Mouse (Mus musculus): ENCODE measurements around the gene Tmeff2. TPM values are rescaled to one million over a fixed set of nuclear protein-coding genes. Genes with fewer than 3 reads are reported as not detected.

The Tmeff2 gene
- polyA plus RNA-seq, 1 experiment from 2014 or later = 3.0 TPM

DNA sequence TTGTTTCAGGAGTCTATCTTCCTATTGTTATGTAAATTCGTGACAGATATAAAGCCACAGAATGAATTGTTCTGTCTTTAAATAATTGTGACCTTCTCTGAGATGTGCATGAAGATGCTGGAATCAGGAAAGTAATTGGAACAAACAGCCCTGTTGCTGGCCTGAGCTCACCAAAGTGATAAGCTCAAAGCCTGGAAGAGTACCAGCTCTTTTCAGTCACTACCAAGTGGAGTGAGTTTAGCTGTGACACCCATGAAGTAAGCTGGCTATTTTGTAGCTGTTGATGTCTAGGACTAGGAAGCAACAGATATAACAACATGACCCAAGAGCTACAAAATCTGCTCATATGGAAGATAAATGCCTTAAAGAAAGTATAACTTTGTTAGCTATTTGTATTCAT is 249.4 kb downstream of the Tmeff2 start:
- Histone ChIP-seq H3K27ac (ENCODE audit: low read length) (no peak overlapping the region), H3K9ac (replicated peaks; ENCODE audit: low read depth) (no peak overlapping the region), H3K4me1 (ENCODE audit: insufficient read depth, low read depth, low read length) (no peaks in the 10 kb centered on the region), H3K36me3 (ENCODE audit: insufficient read depth, low read length) (no peaks in the 10 kb centered on the region), H3K9me3 (ENCODE audit: low read length) (no peaks in the 10 kb centered on the region), H3K4me2 (replicated peaks; ENCODE audit: low read depth, low read length) (no peak overlapping the region), H3K4me3 (ENCODE audit: low read depth, low read length) (no peak overlapping the region), H3K27me3 (replicated peaks; ENCODE audit: insufficient read depth, low read length) (no peaks in the 10 kb centered on the region)
- 74% methylated on average over 1 of the region's 1 CpGs for WGBS
- DNase-seq (ENCODE audit: low spot score) = no peak
- TF ChIP-seq EP300 (IDR thresholded peaks at IDR 0.05) (no peak), CTCF (IDR thresholded peaks at IDR 0.05) (no peak)
- no peak for ATAC-seq

- Histone ChIP-seq H3K27me3 (replicated peaks; ENCODE audit: insufficient read depth, low read length) (no peaks in the 10 kb centered on the region), H3K4me1 (ENCODE audit: insufficient read depth, low read depth, low read length) (no peaks in the 10 kb centered on the region), H3K9ac (replicated peaks; ENCODE audit: low read depth) (no peak overlapping the region), H3K36me3 (ENCODE audit: insufficient read depth, low read length) (no peaks in the 10 kb centered on the region), H3K4me3 (ENCODE audit: low read depth, low read length) (no peak overlapping the region), H3K4me2 (replicated peaks; ENCODE audit: low read depth, low read length) (no peak overlapping the region), H3K9me3 (ENCODE audit: low read length) (no peaks in the 10 kb centered on the region), H3K27ac (ENCODE audit: low read length) (no peak overlapping the region)
- TF ChIP-seq EP300 (IDR thresholded peaks at IDR 0.05) (no peak), CTCF (IDR thresholded peaks at IDR 0.05) (no peak)
- WGBS = 48% methylated on average over 2 of the region's 2 CpGs
- DNase-seq (ENCODE audit: low spot score) (no peak), ATAC-seq (no peak)
Measured at GRCm38 (mm10) chr1:51152017-51152416, 251.6 kb downstream of the Tmeff2 start.

DNA sequence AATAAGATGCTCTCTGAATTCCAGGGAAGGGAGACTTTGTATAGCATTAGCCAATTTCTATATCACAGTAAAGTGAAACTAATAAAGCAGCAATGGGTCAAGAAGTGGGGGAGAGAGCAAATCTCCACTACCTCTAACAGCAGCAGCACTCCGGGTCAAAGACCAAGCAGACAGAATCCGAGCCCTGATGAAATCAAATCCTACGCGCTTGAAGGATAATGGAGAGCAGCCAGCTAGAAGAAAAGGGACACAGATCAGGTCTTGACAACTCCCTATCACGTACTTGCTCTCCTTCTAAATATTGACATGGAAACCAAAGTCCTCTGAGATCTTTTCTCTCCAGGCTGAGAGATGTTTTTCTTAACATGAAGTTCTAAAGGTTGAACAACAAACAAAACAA is 252.4 kb downstream of the Tmeff2 start:
- 41% methylated on average over 5 of the region's 5 CpGs for WGBS
- H3K9me3 ChIP-seq (ENCODE audit: low read length) = no peaks in the 10 kb centered on the region
- no peaks in the 10 kb centered on the region for H3K36me3 ChIP-seq (ENCODE audit: insufficient read depth, low read length)
- no peak overlapping the region for H3K4me2 ChIP-seq (replicated peaks; ENCODE audit: low read depth, low read length)
- H3K9ac ChIP-seq (replicated peaks; ENCODE audit: low read depth) = no peak overlapping the region
- TF ChIP-seq CTCF (IDR thresholded peaks at IDR 0.05) (no peak), EP300 (IDR thresholded peaks at IDR 0.05) (no peak)
- H3K27me3 ChIP-seq (replicated peaks; ENCODE audit: insufficient read depth, low read length) = no peaks in the 10 kb centered on the region
- ATAC-seq (no peak), DNase-seq (ENCODE audit: low spot score) (no peak)
- no peak overlapping the region for H3K4me3 ChIP-seq (ENCODE audit: low read depth, low read length)
- H3K27ac ChIP-seq (ENCODE audit: low read length) = no peak overlapping the region
- H3K4me1 ChIP-seq (ENCODE audit: insufficient read depth, low read depth, low read length) = no peaks in the 10 kb centered on the region

- no peak for TF ChIP-seq EP300 (IDR thresholded peaks at IDR 0.05)
- TF ChIP-seq CTCF (IDR thresholded peaks at IDR 0.05) = no peak
- ATAC-seq = no peak
- WGBS = 88% methylated on average over 2 of the region's 2 CpGs
Measured at GRCm38 (mm10) chr1:51184276-51184675, 283.8 kb downstream of the Tmeff2 start.

GRCm38 (mm10) chr1:51189008-51189407 is 288.6 kb downstream of the Tmeff2 start:
- WGBS = 46% methylated on average over 5 of the region's 5 CpGs
- Histone ChIP-seq H3K27ac (ENCODE audit: low read length) (no peak overlapping the region), H3K36me3 (ENCODE audit: insufficient read depth, low read length) (no peaks in the 10 kb centered on the region), H3K4me2 (replicated peaks; ENCODE audit: low read depth, low read length) (no peak overlapping the region), H3K4me1 (ENCODE audit: insufficient read depth, low read depth, low read length) (peaks cover 13% of the 10 kb centered on the region; the same call in 1 of the 2 replicates), H3K27me3 (replicated peaks; ENCODE audit: insufficient read depth, low read length) (no peaks in the 10 kb centered on the region), H3K4me3 (ENCODE audit: low read depth, low read length) (no peak overlapping the region), H3K9me3 (ENCODE audit: low read length) (no peaks in the 10 kb centered on the region), H3K9ac (replicated peaks; ENCODE audit: low read depth) (no peak overlapping the region)
- TF ChIP-seq EP300 (IDR thresholded peaks at IDR 0.05) (peak; percentile 72), CTCF (IDR thresholded peaks at IDR 0.05) (no peak)
- ATAC-seq (peak; percentile 32; the same call in 1 of the 2 replicates), DNase-seq (ENCODE audit: low spot score) (peak; percentile 59)

More at GRCm38 (mm10) chr1:51184276-51184675, 283.8 kb downstream of the Tmeff2 start:
- DNase-seq (ENCODE audit: low spot score) = no peak
- no peaks in the 10 kb centered on the region for H3K4me1 ChIP-seq (ENCODE audit: insufficient read depth, low read depth, low read length)
- H3K9ac ChIP-seq (replicated peaks; ENCODE audit: low read depth) = no peak overlapping the region
- H3K27ac ChIP-seq (ENCODE audit: low read length) = no peak overlapping the region
- H3K4me2 ChIP-seq (replicated peaks; ENCODE audit: low read depth, low read length) = no peak overlapping the region
- no peaks in the 10 kb centered on the region for H3K36me3 ChIP-seq (ENCODE audit: insufficient read depth, low read length)
- no peak overlapping the region for H3K4me3 ChIP-seq (ENCODE audit: low read depth, low read length)
- no peaks in the 10 kb centered on the region for H3K9me3 ChIP-seq (ENCODE audit: low read length)
- no peaks in the 10 kb centered on the region for H3K27me3 ChIP-seq (replicated peaks; ENCODE audit: insufficient read depth, low read length)

DNA sequence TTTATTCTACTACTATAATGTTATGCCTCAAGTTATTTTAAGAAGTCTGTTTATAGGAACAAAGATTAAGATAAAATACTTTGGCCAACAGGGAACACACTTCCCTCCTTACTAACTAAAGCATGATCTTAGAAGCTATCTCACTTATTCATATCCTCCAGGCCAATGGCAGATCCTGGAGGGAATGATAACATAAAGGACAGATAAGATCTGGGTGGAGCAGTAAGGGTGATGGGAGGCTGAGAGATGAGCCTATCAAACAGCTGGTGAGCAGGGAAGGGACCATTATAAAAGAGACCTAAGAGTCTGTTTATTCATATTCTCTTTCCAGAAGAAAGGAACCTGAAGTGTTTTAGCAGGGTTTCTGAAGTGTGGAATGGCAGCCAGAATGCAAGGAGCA is 290.8 kb downstream of the Tmeff2 start:
- Histone ChIP-seq H3K9me3 (ENCODE audit: low read length) (no peaks in the 10 kb centered on the region), H3K27me3 (replicated peaks; ENCODE audit: insufficient read depth, low read length) (no peaks in the 10 kb centered on the region), H3K27ac (ENCODE audit: low read length) (no peak overlapping the region), H3K4me3 (ENCODE audit: low read depth, low read length) (no peak overlapping the region), H3K36me3 (ENCODE audit: insufficient read depth, low read length) (no peaks in the 10 kb centered on the region), H3K9ac (replicated peaks; ENCODE audit: low read depth) (no peak overlapping the region), H3K4me1 (ENCODE audit: insufficient read depth, low read depth, low read length) (peaks cover 13% of the 10 kb centered on the region; the same call in 1 of the 2 replicates), H3K4me2 (replicated peaks; ENCODE audit: low read depth, low read length) (no peak overlapping the region)
- TF ChIP-seq CTCF (IDR thresholded peaks at IDR 0.05) = no peak
- TF ChIP-seq EP300 (IDR thresholded peaks at IDR 0.05) = peak; percentile 84
- ATAC-seq (peak; percentile 80), DNase-seq (ENCODE audit: low spot score) (peak; percentile 44)
